Mouse (Mus musculus): Measurements from ENCODE around the gene Pdf. TPM values are rescaled to one million over a fixed set of nuclear protein-coding genes. Genes with fewer than 3 reads are reported as not detected.

The Pdf gene
- polyA plus RNA-seq, 2 experiments: 8.4 to 11.8 TPM

- H3K4me2 ChIP-seq (ENCODE audit: low read depth): peak within 1 kb of the TSS; percentile 93
- H3K27me3 ChIP-seq (ENCODE audit: control insufficient read depth, insufficient read depth, low read length): no peaks in the 10 kb centered on the region
- under 1% methylated on average over 88 of the region's 88 CpGs for WGBS (ENCODE audit: insufficient replicate concordance)
- TF ChIP-seq CTCF (IDR thresholded peaks at IDR 0.05; ENCODE audit: low read depth) (no peak), EP300 (IDR thresholded peaks at IDR 0.05; ENCODE audit: low read depth) (0 out of 2 replicates have a peak, but pooled peaks have one; percentile 30)
- peaks cover 11 to 12% of the 10 kb centered on the region in 2 experiments; a peak in 2 of 4 replicates for H3K4me1 ChIP-seq (replicated peaks; ENCODE audit: control insufficient read depth in 2 of 2, insufficient read depth in 2 of 2, low read length in 1 of 2)
- peaks cover 29% of the 10 kb centered on the region for H3K36me3 ChIP-seq (replicated peaks; ENCODE audit: control insufficient read depth, insufficient read depth, low read depth)
- DNase-seq (ENCODE audit: low read depth in 3 of 3, low spot score in 3 of 3): peak; percentile 94 to 96 (median 94)
- H3K4me3 ChIP-seq (ENCODE audit: insufficient read depth in 1 of 2, low read depth in 2 of 2, low read length in 2 of 2): peak within 1 kb of the TSS; percentile 68 to 100
- H3K27ac ChIP-seq: peak within 1 kb of the TSS; percentile 72
- H3K9me3 ChIP-seq (ENCODE audit: control insufficient read depth, low read length): no peaks in the 10 kb centered on the region
- peak; percentile 92 for ATAC-seq (ENCODE audit: insufficient read depth)
- H3K9ac ChIP-seq (replicated peaks): peak within 1 kb of the TSS; percentile 91
Observed at GRCm38 (mm10) chr8:107056076-107056972, 7.9 kb upstream of the Pdf start, which contains the start of the genes Cog8 and Nip7. Gene Cog8 (minus strand): TSS chr8:107056689. Gene Nip7 (plus strand): TSS chr8:107056877.

- Histone ChIP-seq H3K4me3 (ENCODE audit: insufficient read depth in 1 of 2, low read depth in 2 of 2, low read length in 2 of 2) (no peak overlapping the region), H3K27ac (no peak overlapping the region), H3K4me1 (replicated peaks; ENCODE audit: control insufficient read depth in 2 of 2, insufficient read depth in 2 of 2, low read length in 1 of 2) (peaks cover 8 to 13% of the 10 kb centered on the region in 2 experiments), H3K27me3 (ENCODE audit: control insufficient read depth, insufficient read depth, low read length) (no peaks in the 10 kb centered on the region), H3K36me3 (replicated peaks; ENCODE audit: control insufficient read depth, insufficient read depth, low read depth) (peaks cover 31% of the 10 kb centered on the region), H3K9ac (replicated peaks) (no peak overlapping the region), H3K4me2 (ENCODE audit: low read depth) (no peak overlapping the region), H3K9me3 (ENCODE audit: control insufficient read depth, low read length) (no peaks in the 10 kb centered on the region)
- ATAC-seq (ENCODE audit: insufficient read depth): no peak
- TF ChIP-seq EP300 (IDR thresholded peaks at IDR 0.05; ENCODE audit: low read depth): no peak
- no peak for TF ChIP-seq CTCF (IDR thresholded peaks at IDR 0.05; ENCODE audit: low read depth)
- DNase-seq (ENCODE audit: low read depth in 3 of 3, low spot score in 3 of 3): no peak
- 86% methylated on average over 8 of the region's 8 CpGs for WGBS (ENCODE audit: insufficient replicate concordance)
Observed at GRCm38 (mm10) chr8:107052046-107052445, 3.6 kb upstream of the Pdf start.

GRCm38 (mm10) chr8:107049480-107049879, 1.1 kb upstream of the Pdf start:
- H3K4me3 ChIP-seq (ENCODE audit: insufficient read depth in 1 of 2, low read depth in 2 of 2, low read length in 2 of 2): peak overlapping the region in 1 of 2 experiments; percentile 68; a peak in 1 of 4 replicates
- 83% methylated on average over 4 of the region's 4 CpGs for WGBS (ENCODE audit: insufficient replicate concordance)
- H3K4me2 ChIP-seq (ENCODE audit: low read depth): peak overlapping the region; percentile 83
- H3K4me1 ChIP-seq (replicated peaks; ENCODE audit: control insufficient read depth in 2 of 2, insufficient read depth in 2 of 2, low read length in 1 of 2): peaks cover 0 to 11% of the 10 kb centered on the region in 2 experiments; a peak in 2 of 4 replicates
- ATAC-seq (ENCODE audit: insufficient read depth) (no peak), DNase-seq (ENCODE audit: low read depth in 3 of 3, low spot score in 3 of 3) (no peak)
- no peaks in the 10 kb centered on the region for H3K9me3 ChIP-seq (ENCODE audit: control insufficient read depth, low read length)
- no peaks in the 10 kb centered on the region for H3K27me3 ChIP-seq (ENCODE audit: control insufficient read depth, insufficient read depth, low read length)
- TF ChIP-seq CTCF (IDR thresholded peaks at IDR 0.05; ENCODE audit: low read depth): no peak
- TF ChIP-seq EP300 (IDR thresholded peaks at IDR 0.05; ENCODE audit: low read depth): no peak
- peaks cover 57% of the 10 kb centered on the region for H3K36me3 ChIP-seq (replicated peaks; ENCODE audit: control insufficient read depth, insufficient read depth, low read depth)
- no peak overlapping the region for H3K27ac ChIP-seq
- no peak overlapping the region for H3K9ac ChIP-seq (replicated peaks)

GRCm38 (mm10) chr8:107046976-107047375, 1.4 kb downstream of the Pdf start:
- no peak overlapping the region for H3K27ac ChIP-seq
- H3K9me3 ChIP-seq (ENCODE audit: control insufficient read depth, low read length): no peaks in the 10 kb centered on the region
- ATAC-seq (ENCODE audit: insufficient read depth): no peak
- H3K4me1 ChIP-seq (replicated peaks; ENCODE audit: control insufficient read depth in 2 of 2, insufficient read depth in 2 of 2, low read length in 1 of 2): peaks cover 0 to 11% of the 10 kb centered on the region in 2 experiments; a peak in 2 of 4 replicates
- no peaks in the 10 kb centered on the region for H3K27me3 ChIP-seq (ENCODE audit: control insufficient read depth, insufficient read depth, low read length)
- DNase-seq (ENCODE audit: low read depth in 3 of 3, low spot score in 3 of 3): no peak
- H3K4me2 ChIP-seq (ENCODE audit: low read depth): peak overlapping the region; percentile 83; the same call in 1 of the 2 replicates
- peaks cover 63% of the 10 kb centered on the region for H3K36me3 ChIP-seq (replicated peaks; ENCODE audit: control insufficient read depth, insufficient read depth, low read depth)
- no peak overlapping the region for H3K9ac ChIP-seq (replicated peaks)
- H3K4me3 ChIP-seq (ENCODE audit: insufficient read depth in 1 of 2, low read depth in 2 of 2, low read length in 2 of 2): no peak overlapping the region; a peak in 1 of 4 replicates
- no peak for TF ChIP-seq EP300 (IDR thresholded peaks at IDR 0.05; ENCODE audit: low read depth)
- no peak for TF ChIP-seq CTCF (IDR thresholded peaks at IDR 0.05; ENCODE audit: low read depth)
- WGBS (ENCODE audit: insufficient replicate concordance): 70% methylated on average over 5 of the region's 5 CpGs

- no peaks in the 10 kb centered on the region for H3K9me3 ChIP-seq (ENCODE audit: control insufficient read depth, low read length)
- peaks cover 57% of the 10 kb centered on the region for H3K36me3 ChIP-seq (replicated peaks; ENCODE audit: control insufficient read depth, insufficient read depth, low read depth)
- peaks cover 0 to 11% of the 10 kb centered on the region in 2 experiments; a peak in 2 of 4 replicates for H3K4me1 ChIP-seq (replicated peaks; ENCODE audit: control insufficient read depth in 2 of 2, insufficient read depth in 2 of 2, low read length in 1 of 2)
- H3K4me3 ChIP-seq (ENCODE audit: insufficient read depth in 1 of 2, low read depth in 2 of 2, low read length in 2 of 2): no peak overlapping the region
- TF ChIP-seq EP300 (IDR thresholded peaks at IDR 0.05; ENCODE audit: low read depth): no peak
- no peak for TF ChIP-seq CTCF (IDR thresholded peaks at IDR 0.05; ENCODE audit: low read depth)
- DNase-seq (ENCODE audit: low read depth in 3 of 3, low spot score in 3 of 3) (no peak), ATAC-seq (ENCODE audit: insufficient read depth) (no peak)
- no peak overlapping the region for H3K9ac ChIP-seq (replicated peaks)
- no peak overlapping the region for H3K27ac ChIP-seq
- WGBS (ENCODE audit: insufficient replicate concordance): 83% methylated on average over 6 of the region's 6 CpGs
- H3K27me3 ChIP-seq (ENCODE audit: control insufficient read depth, insufficient read depth, low read length): no peaks in the 10 kb centered on the region
- no peak overlapping the region for H3K4me2 ChIP-seq (ENCODE audit: low read depth)
Observed at GRCm38 (mm10) chr8:107045478-107045877, 2.9 kb downstream of the Pdf start.

All from liver, embryonic 14.5 days (tissue).